Mouse (Mus musculus) stomach, postnatal 0 days (tissue): ENCODE data around the gene Tex29.

Experiments used
- CTCF ChIP-seq: IDR thresholded peaks from 2 replicates; pipeline ENCODE4 v1.5.1; 2016; ENCODE audit warnings: antibody characterized with exemption, low read depth, mild to moderate bottlenecking, moderate library complexity
- EP300 ChIP-seq: optimal IDR thresholded peaks from 2 replicates; pipeline ENCODE3; 2016; ENCODE audit warnings: antibody characterized with exemption

DNA sequence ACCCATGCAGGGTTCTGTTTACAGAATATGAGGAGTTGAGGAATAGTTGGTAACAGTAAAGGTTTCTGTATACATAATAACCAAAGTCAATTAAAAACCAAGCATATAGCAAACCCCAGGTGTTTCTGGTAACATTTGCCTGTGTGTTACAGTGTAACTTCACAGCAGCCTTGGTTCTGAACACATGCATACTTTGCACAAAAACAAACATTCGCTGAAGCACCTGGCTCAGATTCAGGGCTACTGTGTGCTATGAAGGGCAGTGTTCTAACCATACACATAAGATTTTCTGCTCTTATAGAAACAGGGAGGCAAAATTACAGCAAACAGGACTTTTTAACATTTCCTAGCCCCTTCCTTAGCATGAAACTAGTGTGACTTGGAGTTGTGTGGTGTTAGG, 58.5 kb downstream of the Tex29 start:
- TF ChIP-seq CTCF (no peak), EP300 (no peak)
